Mouse (Mus musculus): Measurements from ENCODE around the gene Ropn1l.

The Ropn1l gene

DNA sequence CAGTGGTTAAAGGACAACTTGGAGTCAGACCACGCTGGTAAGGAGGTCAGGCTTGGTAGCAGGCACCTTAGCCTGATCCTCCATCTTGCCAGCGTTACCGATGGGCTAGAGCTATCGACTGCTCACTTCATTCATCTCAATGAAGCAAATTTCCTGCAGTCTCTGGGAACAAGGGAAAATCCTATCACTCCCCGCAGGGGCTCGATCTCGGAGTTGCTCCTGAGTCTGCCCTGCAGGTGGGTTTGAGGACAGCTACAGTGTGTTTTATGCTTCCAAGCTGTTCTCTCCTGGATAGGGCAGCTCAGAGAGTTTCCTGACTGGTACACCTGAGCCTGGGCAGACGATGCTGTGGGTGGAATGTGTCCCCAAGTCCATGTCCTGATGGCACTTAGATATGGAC lies 49.2 kb downstream of the Ropn1l start:
- DNase-seq: no peak

GRCm38 (mm10) chr15:31402200-31402892 lies 51.2 kb downstream of the Ropn1l start:
- DNase-seq: peak in 1 of 2 experiments; percentile 13

DNA sequence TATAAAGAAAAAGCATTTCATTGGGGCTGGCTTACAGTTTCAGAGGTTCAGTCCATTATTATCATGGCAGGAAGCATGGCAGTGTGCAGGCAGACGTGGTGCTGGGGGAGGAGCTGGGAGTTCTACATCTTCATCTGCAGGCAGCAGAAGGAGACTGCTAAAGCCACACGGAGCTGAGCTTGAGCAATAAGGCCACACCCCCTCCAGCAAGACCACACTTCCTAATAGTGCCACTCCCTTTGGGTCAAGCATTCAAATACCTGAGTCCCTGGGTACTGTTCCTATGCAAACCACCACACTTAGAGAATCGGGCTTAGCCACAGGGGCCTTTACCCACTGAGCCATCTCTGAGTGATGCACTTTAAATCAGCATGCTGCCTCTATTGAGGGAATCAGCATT lies 52.6 kb downstream of the Ropn1l start:
- DNase-seq: no peak

GRCm38 (mm10) chr15:31398769-31399168 lies 54.8 kb downstream of the Ropn1l start:
- no peak for DNase-seq

DNA sequence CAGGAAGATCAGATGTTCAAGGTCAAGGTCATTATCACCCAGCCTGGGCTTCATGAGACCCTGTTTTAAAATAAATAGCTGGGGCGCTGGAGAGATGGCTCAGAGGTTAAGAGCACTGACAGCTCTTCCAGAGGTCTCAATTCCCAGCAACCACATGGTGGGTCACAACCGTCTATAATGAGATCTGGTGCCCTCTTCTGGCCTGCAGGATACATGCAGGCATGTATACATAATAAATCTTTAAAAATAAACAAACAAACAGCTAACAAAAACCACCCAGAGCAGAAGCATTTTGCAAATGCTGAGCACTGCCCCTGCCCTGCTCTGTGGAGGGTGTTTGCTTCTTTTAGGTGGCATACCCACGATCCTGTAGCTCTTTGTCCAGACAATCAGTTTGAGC lies 56.2 kb downstream of the Ropn1l start:
- DNase-seq: no peak

DNA sequence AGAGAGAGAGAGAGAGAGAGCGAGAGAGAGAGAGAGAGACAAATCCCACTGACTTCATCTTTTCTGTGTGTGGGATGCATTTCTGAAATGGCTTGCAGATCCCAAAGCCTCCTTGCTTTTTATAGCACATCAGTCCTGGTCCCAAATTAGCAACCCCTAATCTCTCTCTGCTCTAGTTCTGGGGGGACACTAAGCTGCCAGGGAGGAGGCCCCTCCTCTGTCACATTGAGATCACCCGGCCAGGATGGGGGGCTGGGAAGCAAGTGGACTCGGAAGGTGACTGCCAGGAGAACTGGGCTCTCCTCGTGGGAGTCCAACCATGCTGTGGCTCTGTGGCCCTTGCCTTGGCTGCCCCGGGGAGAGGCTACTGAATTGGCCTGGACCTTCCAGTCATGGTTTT lies 56.8 kb downstream of the Ropn1l start:
- peak in 1 of 2 experiments; percentile 17 for DNase-seq

GRCm38 (mm10) chr15:31395986-31396385 lies 57.6 kb downstream of the Ropn1l start:
- peak in 1 of 2 experiments; percentile 12 for DNase-seq

GRCm38 (mm10) chr15:31393402-31393801 lies 60.1 kb downstream of the Ropn1l start:
- no peak for DNase-seq

- peak in 1 of 2 experiments; percentile 13 for DNase-seq
These were observed 60.8 kb downstream of the Ropn1l start for GRCm38 (mm10) chr15:31392705-31393104.

GRCm38 (mm10) chr15:31392135-31392534 lies 61.4 kb downstream of the Ropn1l start:
- DNase-seq: peak in 1 of 2 experiments; percentile 11
